Mouse (Mus musculus): ENCODE results near the gene Baz2b.

DNA sequence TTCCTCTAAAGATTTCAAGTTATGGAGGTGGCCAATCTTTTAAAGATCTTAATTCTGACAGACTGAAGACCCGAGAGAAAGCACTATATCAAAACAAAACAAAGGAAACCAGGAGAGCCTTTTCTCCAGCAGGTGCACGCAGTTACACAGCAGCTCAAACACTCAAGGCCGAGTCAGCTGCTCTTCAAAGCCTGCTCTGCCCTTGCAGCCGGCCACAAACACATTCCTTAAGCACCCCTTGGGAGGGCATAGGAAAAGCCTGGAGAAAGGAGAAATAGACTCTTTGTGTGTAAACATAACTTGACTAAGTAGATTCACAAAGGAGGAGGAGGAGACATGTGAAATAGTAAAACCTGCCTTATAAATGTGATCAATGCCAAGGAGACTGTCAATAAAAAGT lies 153.6 kb downstream of the Baz2b start:
- TF ChIP-seq CTCF (conservative IDR thresholded peaks at IDR 0.05; ENCODE audit: insufficient read depth, insufficient read length, low read depth, low read length): no peak
- TF ChIP-seq POLR2A (IDR thresholded peaks at IDR 0.05; ENCODE audit: low read depth, low read length): no peak
